Mouse (Mus musculus): ENCODE data around the gene Zswim4. TPM values are rescaled to one million over a fixed set of nuclear protein-coding genes. Genes with fewer than 3 reads are reported as not detected.
A peak's percentile ranks its signal among the peaks of the same experiment; 100 is the strongest.

Gene Zswim4
- total RNA-seq, 1 experiment: 22.1 TPM

DNA sequence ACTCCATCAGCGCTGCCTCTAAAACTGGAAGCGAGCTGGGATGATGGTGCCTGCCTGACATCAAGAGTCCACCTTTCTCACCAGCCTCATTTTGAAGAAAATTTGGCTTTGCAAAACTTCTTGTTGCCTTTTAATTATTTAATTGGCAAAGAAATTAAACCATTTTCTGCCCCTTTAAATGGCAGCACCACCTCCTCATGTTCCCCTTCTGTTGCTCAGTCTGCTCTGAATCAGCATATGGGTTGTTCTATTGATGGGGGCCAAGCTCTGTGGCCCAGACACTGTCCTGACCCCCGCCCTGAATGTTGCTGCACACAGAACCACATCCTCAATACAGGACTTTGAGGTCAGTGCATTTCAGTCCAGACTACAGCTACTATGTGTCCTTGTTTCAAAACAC lies 37.1 kb upstream of the Zswim4 start:
- H3K27ac ChIP-seq (ENCODE audit: insufficient read depth, low read depth, low read length, poor library complexity, severe bottlenecking): no peak overlapping the region
- H3K9ac ChIP-seq (ENCODE audit: insufficient read depth, low read depth, low read length, poor library complexity, severe bottlenecking): no peak overlapping the region
- H3K9me3 ChIP-seq (ENCODE audit: control insufficient read depth, insufficient read depth, low read depth, low read length): no peaks in the 10 kb centered on the region
- no peak for TF ChIP-seq HCFC1 (IDR thresholded peaks at IDR 0.05; ENCODE audit: borderline replicate concordance, insufficient read depth, low read length)
- no peak for TF ChIP-seq ZC3H11A (IDR thresholded peaks at IDR 0.05; ENCODE audit: borderline replicate concordance, low read depth, low read length)
- no peak for TF ChIP-seq CHD2 (IDR thresholded peaks at IDR 0.05; ENCODE audit: low read depth, low read length)
- no peak for TF ChIP-seq ZNF384 (IDR thresholded peaks at IDR 0.05; ENCODE audit: low read depth, low read length)
- TF ChIP-seq MAFK (IDR thresholded peaks at IDR 0.05; ENCODE audit: insufficient read depth, low read depth, low read length): no peak
- H3K36me3 ChIP-seq (ENCODE audit: control insufficient read depth, insufficient read depth, low read length, poor library complexity, severe bottlenecking): no peaks in the 10 kb centered on the region
- in situ Hi-C loops (cut with MboI; ENCODE audit: low sequenced_read_pairs in 2 of 2, unreplicated experiment in 2 of 2): no loop called here
- H3K4me1 ChIP-seq (ENCODE audit: control insufficient read depth in 2 of 2, insufficient read depth in 2 of 2, low read length in 2 of 2, poor library complexity in 1 of 2): peaks cover 2 to 11% of the 10 kb centered on the region in 2 experiments; a peak in 2 of 4 replicates
- H3K4me3 ChIP-seq (ENCODE audit: insufficient read depth in 1 of 2, low read depth in 1 of 2, low read length in 2 of 2, poor library complexity in 1 of 2, severe bottlenecking in 1 of 2): no peak overlapping the region
- no peak for DNase-seq (ENCODE audit: low read depth, low spot score)

DNA sequence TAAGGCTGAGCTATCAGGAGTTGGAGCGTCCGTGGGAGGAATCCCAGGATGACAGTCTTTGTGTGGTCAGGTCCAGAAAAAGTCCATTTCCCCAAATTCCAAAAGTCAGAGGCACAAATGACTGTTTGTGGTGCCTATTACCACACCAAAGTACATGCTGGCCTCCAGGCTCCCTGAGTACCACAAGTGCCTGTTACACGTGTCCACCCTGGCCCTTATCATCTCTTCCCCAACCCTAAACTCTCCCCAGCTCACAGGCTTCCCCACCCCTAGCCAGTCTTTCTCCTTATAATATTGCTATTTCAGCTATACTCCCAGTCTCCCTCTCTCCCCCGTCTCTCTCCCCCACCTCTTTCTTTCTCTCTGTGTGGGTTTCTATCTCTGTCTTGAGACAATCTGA lies 35.4 kb upstream of the Zswim4 start:
- H3K4me3 ChIP-seq (ENCODE audit: insufficient read depth in 1 of 2, low read depth in 1 of 2, low read length in 2 of 2, poor library complexity in 1 of 2, severe bottlenecking in 1 of 2): no peak overlapping the region
- in situ Hi-C loops (cut with MboI; ENCODE audit: low sequenced_read_pairs in 2 of 2, unreplicated experiment in 2 of 2): no loop called here
- H3K36me3 ChIP-seq (ENCODE audit: control insufficient read depth, insufficient read depth, low read length, poor library complexity, severe bottlenecking): peaks cover 3% of the 10 kb centered on the region; the same call in 1 of the 2 replicates
- peaks cover 2 to 11% of the 10 kb centered on the region in 2 experiments; a peak in 2 of 4 replicates for H3K4me1 ChIP-seq (ENCODE audit: control insufficient read depth in 2 of 2, insufficient read depth in 2 of 2, low read length in 2 of 2, poor library complexity in 1 of 2)
- H3K27ac ChIP-seq (ENCODE audit: insufficient read depth, low read depth, low read length, poor library complexity, severe bottlenecking): no peak overlapping the region
- no peak for DNase-seq (ENCODE audit: low read depth, low spot score)
- TF ChIP-seq CHD2 (IDR thresholded peaks at IDR 0.05; ENCODE audit: low read depth, low read length) (no peak), ZC3H11A (IDR thresholded peaks at IDR 0.05; ENCODE audit: borderline replicate concordance, low read depth, low read length) (no peak), ZNF384 (IDR thresholded peaks at IDR 0.05; ENCODE audit: low read depth, low read length) (no peak), HCFC1 (IDR thresholded peaks at IDR 0.05; ENCODE audit: borderline replicate concordance, insufficient read depth, low read length) (no peak), MAFK (IDR thresholded peaks at IDR 0.05; ENCODE audit: insufficient read depth, low read depth, low read length) (no peak)
- H3K9me3 ChIP-seq (ENCODE audit: control insufficient read depth, insufficient read depth, low read depth, low read length): no peaks in the 10 kb centered on the region
- H3K9ac ChIP-seq (ENCODE audit: insufficient read depth, low read depth, low read length, poor library complexity, severe bottlenecking): no peak overlapping the region

DNA sequence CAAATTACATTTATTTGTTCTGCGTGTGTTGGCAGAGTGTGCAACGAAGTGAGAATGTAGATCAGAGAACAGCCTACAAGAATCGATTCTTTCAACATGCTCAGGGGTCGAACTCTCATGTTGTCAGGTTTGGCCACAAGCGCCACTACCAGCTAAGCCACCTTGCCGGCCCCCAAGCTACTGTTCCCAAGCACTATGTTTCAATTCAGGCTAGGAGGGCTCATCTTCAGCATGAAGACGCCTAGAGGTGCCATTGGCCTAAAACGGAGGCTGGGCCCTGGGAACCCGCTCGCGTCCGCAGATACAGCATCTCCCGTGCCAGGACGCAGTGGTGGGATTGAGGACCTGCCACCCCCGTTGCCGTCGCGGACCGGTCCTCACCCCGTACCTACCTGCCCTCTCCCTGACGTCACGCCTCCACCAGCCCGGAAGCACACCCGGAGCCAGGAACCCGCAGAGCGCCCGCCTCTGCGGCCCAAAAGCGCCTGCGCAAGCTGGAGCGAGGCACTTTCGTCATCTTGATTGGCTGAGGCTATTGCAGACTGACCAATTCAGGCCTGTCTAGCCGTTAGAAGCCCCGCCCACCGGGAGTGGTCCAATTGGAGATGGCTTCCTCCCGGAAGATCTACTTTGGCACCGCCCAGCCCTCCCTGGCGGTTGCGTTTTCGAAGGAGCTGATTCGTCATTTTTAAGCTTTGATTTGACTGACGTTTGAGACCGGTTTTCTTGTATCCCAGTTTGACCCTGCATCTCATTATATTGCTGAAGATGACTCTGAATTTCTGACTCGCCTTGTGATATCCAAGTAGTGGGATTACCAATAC lies 33.3 kb upstream of the Zswim4 start, which contains the start of gene Ccdc130:
TSS of gene Ccdc130 (minus strand) at position 431 of the 824 bp plus-strand sequence.
- peak; percentile 100 for DNase-seq (ENCODE audit: low read depth, low spot score)
- H3K9me3 ChIP-seq (ENCODE audit: control insufficient read depth, insufficient read depth, low read depth, low read length): no peaks in the 10 kb centered on the region
- H3K36me3 ChIP-seq (ENCODE audit: control insufficient read depth, insufficient read depth, low read length, poor library complexity, severe bottlenecking): peaks cover 10% of the 10 kb centered on the region; the same call in 1 of the 2 replicates

DNA sequence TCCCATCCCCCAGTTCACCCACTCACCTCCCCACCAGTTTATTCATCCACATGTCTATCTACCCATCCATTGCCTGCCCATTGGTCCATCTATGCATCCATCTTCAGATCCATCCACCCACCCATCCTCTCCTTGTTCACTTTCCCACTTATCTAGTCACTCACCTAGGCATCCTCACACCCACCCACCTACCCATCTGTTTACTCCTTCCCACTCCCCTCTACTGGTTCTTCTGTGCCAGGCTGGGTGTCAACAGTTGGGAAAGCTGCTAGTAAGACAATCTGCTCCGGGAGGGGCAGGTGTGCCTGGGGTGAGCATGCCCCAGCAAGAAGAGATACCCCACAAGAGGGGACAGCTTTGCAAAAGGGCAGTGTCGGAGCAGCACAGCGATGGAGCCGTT lies 24.2 kb upstream of the Zswim4 start:
- in situ Hi-C loops (cut with MboI; ENCODE audit: low sequenced_read_pairs in 2 of 2, unreplicated experiment in 2 of 2): no loop called here
- peaks cover 40% of the 10 kb centered on the region for H3K36me3 ChIP-seq (ENCODE audit: control insufficient read depth, insufficient read depth, low read length, poor library complexity, severe bottlenecking)
- DNase-seq (ENCODE audit: low read depth, low spot score): no peak
- no peak for TF ChIP-seq HCFC1 (IDR thresholded peaks at IDR 0.05; ENCODE audit: borderline replicate concordance, insufficient read depth, low read length)
- TF ChIP-seq ZNF384 (IDR thresholded peaks at IDR 0.05; ENCODE audit: low read depth, low read length): no peak
- no peak for TF ChIP-seq CHD2 (IDR thresholded peaks at IDR 0.05; ENCODE audit: low read depth, low read length)
- no peak for TF ChIP-seq ZC3H11A (IDR thresholded peaks at IDR 0.05; ENCODE audit: borderline replicate concordance, low read depth, low read length)
- no peak for TF ChIP-seq MAFK (IDR thresholded peaks at IDR 0.05; ENCODE audit: insufficient read depth, low read depth, low read length)
- peaks cover 0 to 5% of the 10 kb centered on the region in 2 experiments; a peak in 1 of 4 replicates for H3K4me1 ChIP-seq (ENCODE audit: control insufficient read depth in 2 of 2, insufficient read depth in 2 of 2, low read length in 2 of 2, poor library complexity in 1 of 2)
- no peak overlapping the region for H3K4me3 ChIP-seq (ENCODE audit: insufficient read depth in 1 of 2, low read depth in 1 of 2, low read length in 2 of 2, poor library complexity in 1 of 2, severe bottlenecking in 1 of 2)
- no peak overlapping the region for H3K9ac ChIP-seq (ENCODE audit: insufficient read depth, low read depth, low read length, poor library complexity, severe bottlenecking)
- H3K9me3 ChIP-seq (ENCODE audit: control insufficient read depth, insufficient read depth, low read depth, low read length): no peaks in the 10 kb centered on the region
- no peak overlapping the region for H3K27ac ChIP-seq (ENCODE audit: insufficient read depth, low read depth, low read length, poor library complexity, severe bottlenecking)

More for the DNA sequence above, 33.3 kb upstream of the Zswim4 start, which contains the start of gene Ccdc130:
- H3K4me3 ChIP-seq (ENCODE audit: insufficient read depth in 1 of 2, low read depth in 1 of 2, low read length in 2 of 2, poor library complexity in 1 of 2, severe bottlenecking in 1 of 2): peak within 1 kb of the TSS; percentile 84 to 99
- peak within 1 kb of the TSS; percentile 45; the same call in 1 of the 2 replicates for H3K27ac ChIP-seq (ENCODE audit: insufficient read depth, low read depth, low read length, poor library complexity, severe bottlenecking)
- in situ Hi-C loops (cut with MboI; ENCODE audit: low sequenced_read_pairs in 2 of 2, unreplicated experiment in 2 of 2): no loop called here
- peak within 1 kb of the TSS; percentile 89 for H3K9ac ChIP-seq (ENCODE audit: insufficient read depth, low read depth, low read length, poor library complexity, severe bottlenecking)
- TF ChIP-seq CHD2 (IDR thresholded peaks at IDR 0.05; ENCODE audit: low read depth, low read length) (peak; percentile 72), MAFK (IDR thresholded peaks at IDR 0.05; ENCODE audit: insufficient read depth, low read depth, low read length) (0 out of 2 replicates have a peak, but pooled peaks have one; percentile 54), ZNF384 (IDR thresholded peaks at IDR 0.05; ENCODE audit: low read depth, low read length) (no peak), HCFC1 (IDR thresholded peaks at IDR 0.05; ENCODE audit: borderline replicate concordance, insufficient read depth, low read length) (no peak; the same call in 1 of the 2 replicates), ZC3H11A (IDR thresholded peaks at IDR 0.05; ENCODE audit: borderline replicate concordance, low read depth, low read length) (peak; percentile 77)
- H3K4me1 ChIP-seq (ENCODE audit: control insufficient read depth in 2 of 2, insufficient read depth in 2 of 2, low read length in 2 of 2, poor library complexity in 1 of 2): peaks cover 2 to 6% of the 10 kb centered on the region in 2 experiments; a peak in 2 of 4 replicates

Data from ES-E14 (cell line).